ENCODE assay signal across 24 mouse cellular contexts in the genomic region with DNA sequence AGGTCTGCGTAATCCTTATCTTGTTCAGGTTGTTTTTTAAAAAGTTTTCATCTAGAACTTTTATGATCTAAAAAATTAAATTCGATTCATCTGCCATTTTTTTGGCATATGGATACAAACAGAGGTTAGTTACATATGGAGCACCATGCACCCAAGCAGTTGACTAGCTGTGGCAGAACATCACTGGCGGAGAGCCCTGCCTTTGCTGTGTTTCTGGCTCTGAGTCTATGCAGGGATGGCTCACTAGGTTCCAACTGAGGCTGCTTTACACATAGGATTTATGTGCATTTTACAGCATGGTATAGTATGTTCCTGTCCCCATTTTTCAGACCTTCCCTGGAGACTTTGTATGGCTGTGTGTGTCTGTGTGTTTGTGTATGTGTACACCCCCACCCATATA.
DNase-seq lines count a peak whose midpoint lies in the region; ATAC-seq and TF ChIP-seq lines count a peak whose summit lies in the region.
"Had no signal": no experiment of that assay in that cellular context is flagged by ENCODE, and none has a peak within 500 bp of the region (broad histone marks: within the 10 kb centered on the region; RNA-seq: fewer than 3 reads in every experiment).

No protein-coding gene starts in this region.

- no peak overlapping the region for H3K4me3 ChIP-seq in forebrain, embryonic 13.5 days
- no peak overlapping the region for H3K4me3 ChIP-seq in forebrain, embryonic 12.5 days (replicated peaks)
- H3K4me3 ChIP-seq in layer of hippocampus, adult 2 months, result no peak overlapping the region
- H3K4me3 ChIP-seq in forebrain, postnatal 0 days (ENCODE audit: low read depth, low read length), result no peak overlapping the region
- H3K4me3 ChIP-seq: embryonic facial prominence, embryonic 10.5 days; embryonic facial prominence, embryonic 13.5 days; erythroblast, embryonic 14.5 days; gastrocnemius, adult 2 months; hindbrain, embryonic 12.5 days; hindbrain, embryonic 15.5 days had no signal

- no peak for TF ChIP-seq CTCF in layer of hippocampus, adult 2 months (conservative IDR thresholded peaks at IDR 0.05)
- TF ChIP-seq CTCF in forebrain, postnatal 0 days (IDR thresholded peaks at IDR 0.05; ENCODE audit: low read depth), result no peak

- ATAC-seq in forebrain, embryonic 13.5 days, result peak; percentile 36; the same call in 1 of the 2 replicates
- no peak for ATAC-seq in forebrain, embryonic 12.5 days (ENCODE audit: low FRiP score)
- ATAC-seq in forebrain, postnatal 0 days, result 0 out of 2 replicates have a peak, but pooled peaks have one; percentile 12
- ATAC-seq: activated CD4-positive, CD25-positive, alpha-beta regulatory T cell, adult 4 months had no signal

- no peaks in the 10 kb centered on the region for H3K27me3 ChIP-seq in forebrain, embryonic 13.5 days
- no peaks in the 10 kb centered on the region for H3K27me3 ChIP-seq in forebrain, embryonic 12.5 days
- H3K27me3 ChIP-seq in forebrain, postnatal 0 days (ENCODE audit: insufficient read depth, low read length), result no peaks in the 10 kb centered on the region
- H3K27me3 ChIP-seq: embryonic facial prominence, embryonic 13.5 days; hindbrain, embryonic 12.5 days; hindbrain, embryonic 15.5 days had no signal

- no peak overlapping the region for H3K9ac ChIP-seq in forebrain, embryonic 13.5 days
- H3K9ac ChIP-seq in forebrain, embryonic 12.5 days, result no peak overlapping the region
- H3K9ac ChIP-seq in forebrain, postnatal 0 days, result no peak overlapping the region
- H3K9ac ChIP-seq: embryonic facial prominence, embryonic 13.5 days; hindbrain, embryonic 12.5 days; hindbrain, embryonic 15.5 days had no signal

- H3K9me3 ChIP-seq in forebrain, embryonic 13.5 days (replicated peaks), result no peaks in the 10 kb centered on the region
- H3K9me3 ChIP-seq in forebrain, embryonic 12.5 days, result no peaks in the 10 kb centered on the region
- no peaks in the 10 kb centered on the region for H3K9me3 ChIP-seq in forebrain, postnatal 0 days (ENCODE audit: low read length)
- H3K9me3 ChIP-seq: embryonic facial prominence, embryonic 10.5 days; embryonic facial prominence, embryonic 13.5 days; hindbrain, embryonic 12.5 days; hindbrain, embryonic 15.5 days had no signal

- peaks cover 12% of the 10 kb centered on the region for H3K4me1 ChIP-seq in forebrain, embryonic 13.5 days
- H3K4me1 ChIP-seq in forebrain, embryonic 12.5 days, result peaks cover 8% of the 10 kb centered on the region; the same call in 1 of the 2 replicates
- H3K4me1 ChIP-seq in forebrain, postnatal 0 days (ENCODE audit: insufficient read depth), result no peaks in the 10 kb centered on the region
- H3K4me1 ChIP-seq: embryonic facial prominence, embryonic 10.5 days; embryonic facial prominence, embryonic 13.5 days; hindbrain, embryonic 12.5 days had no signal

- no peak overlapping the region for H3K27ac ChIP-seq in forebrain, embryonic 13.5 days
- no peak overlapping the region for H3K27ac ChIP-seq in forebrain, embryonic 12.5 days
- H3K27ac ChIP-seq in layer of hippocampus, adult 2 months, result peak overlapping the region; percentile 88; the same call in 1 of the 2 replicates
- H3K27ac ChIP-seq in forebrain, postnatal 0 days (ENCODE audit: low read depth, low read length), result no peak overlapping the region
- H3K27ac ChIP-seq: embryonic facial prominence, embryonic 10.5 days; embryonic facial prominence, embryonic 13.5 days; gastrocnemius, adult 2 months; hindbrain, embryonic 12.5 days; hindbrain, embryonic 15.5 days had no signal

- H3K4me2 ChIP-seq in forebrain, embryonic 13.5 days, result no peak overlapping the region
- no peak overlapping the region for H3K4me2 ChIP-seq in forebrain, embryonic 12.5 days
- H3K4me2 ChIP-seq in forebrain, postnatal 0 days (ENCODE audit: low read depth), result no peak overlapping the region
- H3K4me2 ChIP-seq: embryonic facial prominence, embryonic 13.5 days; heart, embryonic 11.5 days; hindbrain, embryonic 12.5 days; hindbrain, embryonic 15.5 days had no signal

- WGBS in forebrain, embryonic 13.5 days, result 88% methylated on average over 3 of the region's 3 CpGs
- 89% methylated on average over 3 of the region's 3 CpGs for WGBS in forebrain, embryonic 12.5 days
- 79% methylated on average over 3 of the region's 3 CpGs for WGBS in forebrain, postnatal 0 days

- no peak for DNase-seq in layer of hippocampus, adult 2 months (ENCODE audit: low spot score in 2 of 2)
- no peak for DNase-seq in layer of hippocampus, postnatal 36 days
- DNase-seq in brain, adult 2 months (ENCODE audit: low read depth, low spot score), result peak; percentile 73
- DNase-seq in forebrain, postnatal 0 days, result peak; percentile 43
- DNase-seq in urinary bladder, postnatal 10 days (ENCODE audit: low spot score), result no peak
- DNase-seq: adrenal gland, adult 8-10 months; adrenal gland, postnatal 25 days; cerebellum, adult 11-12 months; cerebellum, adult 8-10 months; cerebellum, postnatal 10 days; cerebellum, postnatal 36 days; embryo, embryonic 11 days; gastrocnemius, adult 2 months; gastrocnemius, postnatal 14 days; heart, adult 11 months had no signal

- H3K36me3 ChIP-seq in forebrain, embryonic 13.5 days (ENCODE audit: poor library complexity, severe bottlenecking), result peaks cover 5% of the 10 kb centered on the region; the same call in 1 of the 2 replicates
- no peaks in the 10 kb centered on the region for H3K36me3 ChIP-seq in forebrain, embryonic 12.5 days (replicated peaks)
- H3K36me3 ChIP-seq in forebrain, postnatal 0 days (ENCODE audit: insufficient read depth), result 0 out of 2 replicates have a peak, but pooled peaks cover 2% of the 10 kb centered on the region
- H3K36me3 ChIP-seq: embryonic facial prominence, embryonic 10.5 days; embryonic facial prominence, embryonic 13.5 days; hindbrain, embryonic 15.5 days had no signal

Comparison
In these comparisons a context has a peak if more than half of its experiments do, and no peak if none do; other contexts are left out.
1. DNase-seq: peak in brain, adult 2 months (single experiment) and forebrain, postnatal 0 days (single experiment); none in layer of hippocampus, adult 2 months (0 of 2), layer of hippocampus, postnatal 36 days (0 of 2) and urinary bladder, postnatal 10 days (single experiment).